Mouse (Mus musculus) midbrain, embryonic 15.5 days (tissue): ENCODE results near the gene Bri3. TPM values are rescaled to one million over a fixed set of nuclear protein-coding genes. Genes with fewer than 3 reads are reported as not detected.
A peak's percentile ranks its signal among the peaks of the same experiment; 100 is the strongest.

Experiments used
- ATAC-seq: fragments of 200-750 bp; cut with Nextera tagmentation; replicated peaks from 2 replicates; pipeline ENCODE4 v1.8.0; 2017; ENCODE audit warnings: moderate TSS enrichment
- H3K27ac ChIP-seq: fragments of 300-500 bp; sonication (generic); 2 replicates; pipeline ENCODE4 v1.5.1; 2015; ENCODE audit warnings: mild to moderate bottlenecking, inconsistent platforms
- H3K27me3 ChIP-seq: fragments of 300-500 bp; sonication (generic); replicated peaks from 2 replicates; pipeline ENCODE4 v1.6.1; 2015; ENCODE audit warnings: inconsistent platforms
- H3K36me3 ChIP-seq: fragments of 300-500 bp; sonication (generic); replicated peaks from 2 replicates; pipeline ENCODE4 v1.6.1; 2015; ENCODE audit warnings: inconsistent platforms
- H3K4me1 ChIP-seq: fragments of 300-500 bp; sonication (generic); 2 replicates; pipeline ENCODE4 v1.6.1; 2015; ENCODE audit warnings: inconsistent platforms
- H3K4me2 ChIP-seq: fragments of 300-500 bp; sonication (generic); 2 replicates; pipeline ENCODE4 v1.6.1; 2015; ENCODE audit warnings: inconsistent platforms, mild to moderate bottlenecking, moderate library complexity
- H3K4me3 ChIP-seq: fragments of 300-500 bp; sonication (generic); 2 replicates; pipeline ENCODE4 v1.5.1; 2015; ENCODE audit warnings: mild to moderate bottlenecking, inconsistent platforms
- H3K9ac ChIP-seq: fragments of 300-500 bp; sonication (generic); 2 replicates; pipeline ENCODE4 v1.6.1; 2015; ENCODE audit warnings: mild to moderate bottlenecking, inconsistent platforms
- H3K9me3 ChIP-seq: fragments of 300-500 bp; sonication (generic); 2 replicates; pipeline ENCODE4 v1.6.1; 2016; ENCODE audit warnings: inconsistent platforms
- WGBS: fragments of 180-500 bp; shearing (Covaris S2); methylation state at CpG from one replicate; pipeline ENCODE4 v1.1.7; 2015; ENCODE audit warnings: mixed read lengths; 5-methylcytosine and 5-hydroxymethylcytosine counted together
- polyA plus RNA-seq: library from polyadenylated mRNA; unstranded; fragments of >200 nt; fragmentation: Nextera tagmentation; extraction: Ambion mirVana; gene quantifications from 2 replicates; pipeline ENCODE4 v1.2.1, GENCODE M21; 2015

The Bri3 gene
- polyA plus RNA-seq, 1 experiment from 2014 or later: 108 TPM

GRCm38 (mm10) chr5:144381782-144382181 is 137.5 kb downstream of the Bri3 start:
- no peak overlapping the region for H3K9ac ChIP-seq
- 84% methylated on average over 3 of the region's 3 CpGs for WGBS
- no peak overlapping the region for H3K4me2 ChIP-seq
- H3K27ac ChIP-seq: no peak overlapping the region
- no peaks in the 10 kb centered on the region for H3K9me3 ChIP-seq
- H3K27me3 ChIP-seq: no peaks in the 10 kb centered on the region
- no peak overlapping the region for H3K4me3 ChIP-seq
- H3K36me3 ChIP-seq: no peaks in the 10 kb centered on the region
- no peaks in the 10 kb centered on the region for H3K4me1 ChIP-seq
- no peak for ATAC-seq

GRCm38 (mm10) chr5:144383936-144384335 is 139.7 kb downstream of the Bri3 start:
- Histone ChIP-seq H3K27me3 (no peaks in the 10 kb centered on the region), H3K9ac (no peak overlapping the region), H3K36me3 (no peaks in the 10 kb centered on the region), H3K27ac (no peak overlapping the region), H3K4me3 (no peak overlapping the region), H3K4me1 (no peaks in the 10 kb centered on the region), H3K4me2 (no peak overlapping the region), H3K9me3 (no peaks in the 10 kb centered on the region)
- no peak for ATAC-seq
- WGBS: 81% methylated on average over 3 of the region's 3 CpGs

GRCm38 (mm10) chr5:144387851-144388250 is 143.6 kb downstream of the Bri3 start:
- Histone ChIP-seq H3K9me3 (no peaks in the 10 kb centered on the region), H3K4me2 (no peak overlapping the region), H3K27me3 (no peaks in the 10 kb centered on the region), H3K27ac (no peak overlapping the region), H3K9ac (no peak overlapping the region), H3K4me3 (no peak overlapping the region), H3K4me1 (no peaks in the 10 kb centered on the region), H3K36me3 (no peaks in the 10 kb centered on the region)
- 0 out of 2 replicates have a peak, but pooled peaks have one; percentile 70 for ATAC-seq
- 19% methylated on average over 6 of the region's 6 CpGs for WGBS

GRCm38 (mm10) chr5:144394142-144394541 is 149.9 kb downstream of the Bri3 start:
- ATAC-seq: no peak
- Histone ChIP-seq H3K4me1 (no peaks in the 10 kb centered on the region), H3K4me2 (no peak overlapping the region), H3K27me3 (no peaks in the 10 kb centered on the region), H3K4me3 (no peak overlapping the region), H3K9me3 (no peaks in the 10 kb centered on the region), H3K36me3 (no peaks in the 10 kb centered on the region), H3K27ac (no peak overlapping the region), H3K9ac (no peak overlapping the region)
- 90% methylated on average over 2 of the region's 2 CpGs for WGBS

- no peaks in the 10 kb centered on the region for H3K27me3 ChIP-seq
- H3K27ac ChIP-seq: no peak overlapping the region
- H3K4me1 ChIP-seq: no peaks in the 10 kb centered on the region
- H3K9ac ChIP-seq: no peak overlapping the region
- WGBS: 39% methylated on average over 5 of the region's 9 CpGs
- no peak overlapping the region for H3K4me3 ChIP-seq
- H3K36me3 ChIP-seq: no peaks in the 10 kb centered on the region
- ATAC-seq: no peak
- no peaks in the 10 kb centered on the region for H3K9me3 ChIP-seq
- no peak overlapping the region for H3K4me2 ChIP-seq
Observed at GRCm38 (mm10) chr5:144397566-144397965, 153.3 kb downstream of the Bri3 start.

- ATAC-seq: no peak
- H3K27ac ChIP-seq: no peak overlapping the region
- no peak overlapping the region for H3K4me2 ChIP-seq
- H3K9ac ChIP-seq: no peak overlapping the region
- H3K4me3 ChIP-seq: no peak overlapping the region
- no peaks in the 10 kb centered on the region for H3K36me3 ChIP-seq
- no peaks in the 10 kb centered on the region for H3K4me1 ChIP-seq
- H3K27me3 ChIP-seq: no peaks in the 10 kb centered on the region
- H3K9me3 ChIP-seq: no peaks in the 10 kb centered on the region
- WGBS: 50% methylated on average over 5 of the region's 5 CpGs
Observed at GRCm38 (mm10) chr5:144400821-144401220, 156.6 kb downstream of the Bri3 start.

- H3K36me3 ChIP-seq: no peaks in the 10 kb centered on the region
Observed at GRCm38 (mm10) chr5:144406256-144406655, 162.0 kb downstream of the Bri3 start.

GRCm38 (mm10) chr5:144410666-144411065 is 166.4 kb downstream of the Bri3 start:
- Histone ChIP-seq H3K27ac (no peak overlapping the region), H3K9me3 (no peaks in the 10 kb centered on the region), H3K4me3 (no peak overlapping the region), H3K4me1 (peaks cover 13% of the 10 kb centered on the region), H3K27me3 (no peaks in the 10 kb centered on the region), H3K9ac (no peak overlapping the region), H3K4me2 (no peak overlapping the region), H3K36me3 (no peaks in the 10 kb centered on the region)
- WGBS: 96% methylated on average over 10 of the region's 10 CpGs
- no peak for ATAC-seq

More at GRCm38 (mm10) chr5:144406256-144406655, 162.0 kb downstream of the Bri3 start:
- Histone ChIP-seq H3K4me1 (0 out of 2 replicates have a peak, but pooled peaks cover under 1% of the 10 kb centered on the region), H3K9ac (no peak overlapping the region), H3K4me2 (no peak overlapping the region), H3K9me3 (no peaks in the 10 kb centered on the region), H3K27me3 (no peaks in the 10 kb centered on the region), H3K27ac (no peak overlapping the region), H3K4me3 (no peak overlapping the region)
- no peak for ATAC-seq
- WGBS: 86% methylated on average over 11 of the region's 11 CpGs

- H3K27ac ChIP-seq: no peak overlapping the region; the same call in 1 of the 2 replicates
Observed at GRCm38 (mm10) chr5:144411702-144412101, 167.5 kb downstream of the Bri3 start.

GRCm38 (mm10) chr5:144412781-144413180 is 168.5 kb downstream of the Bri3 start:
- H3K4me2 ChIP-seq: no peak overlapping the region
- no peak overlapping the region for H3K9ac ChIP-seq
- H3K36me3 ChIP-seq: no peaks in the 10 kb centered on the region
- WGBS: 72% methylated on average over 4 of the region's 4 CpGs
- H3K9me3 ChIP-seq: no peaks in the 10 kb centered on the region
- H3K27me3 ChIP-seq: no peaks in the 10 kb centered on the region
- no peak for ATAC-seq
- no peak overlapping the region for H3K27ac ChIP-seq
- H3K4me1 ChIP-seq: peaks cover 13% of the 10 kb centered on the region
- no peak overlapping the region for H3K4me3 ChIP-seq

More at GRCm38 (mm10) chr5:144411702-144412101, 167.5 kb downstream of the Bri3 start:
- Histone ChIP-seq H3K4me1 (peaks cover 13% of the 10 kb centered on the region), H3K9ac (no peak overlapping the region), H3K9me3 (no peaks in the 10 kb centered on the region), H3K36me3 (no peaks in the 10 kb centered on the region), H3K4me2 (no peak overlapping the region), H3K4me3 (no peak overlapping the region), H3K27me3 (no peaks in the 10 kb centered on the region)
- 30% methylated on average over 5 of the region's 5 CpGs for WGBS
- ATAC-seq: no peak

GRCm38 (mm10) chr5:144418456-144418855 is 174.2 kb downstream of the Bri3 start:
- WGBS: 89% methylated on average over 12 of the region's 12 CpGs
- no peak for ATAC-seq
- Histone ChIP-seq H3K9ac (no peak overlapping the region), H3K27ac (no peak overlapping the region), H3K4me2 (no peak overlapping the region), H3K36me3 (no peaks in the 10 kb centered on the region), H3K4me1 (no peaks in the 10 kb centered on the region), H3K4me3 (no peak overlapping the region), H3K27me3 (no peaks in the 10 kb centered on the region), H3K9me3 (no peaks in the 10 kb centered on the region)

GRCm38 (mm10) chr5:144420001-144420400 is 175.8 kb downstream of the Bri3 start:
- no peaks in the 10 kb centered on the region for H3K9me3 ChIP-seq
- H3K27ac ChIP-seq: no peak overlapping the region
- no peaks in the 10 kb centered on the region for H3K36me3 ChIP-seq
- 77% methylated on average over 8 of the region's 8 CpGs for WGBS
- no peak overlapping the region for H3K4me3 ChIP-seq
- H3K27me3 ChIP-seq: no peaks in the 10 kb centered on the region
- no peak overlapping the region for H3K4me2 ChIP-seq
- H3K9ac ChIP-seq: no peak overlapping the region
- ATAC-seq: no peak
- H3K4me1 ChIP-seq: no peaks in the 10 kb centered on the region

GRCm38 (mm10) chr5:144426697-144427096 is 182.5 kb downstream of the Bri3 start:
- WGBS: 66% methylated on average over 3 of the region's 3 CpGs
- peaks cover 6% of the 10 kb centered on the region; the same call in 1 of the 2 replicates for H3K4me1 ChIP-seq
- no peak overlapping the region for H3K4me3 ChIP-seq

More at GRCm38 (mm10) chr5:144426697-144427096, 182.5 kb downstream of the Bri3 start:
- Histone ChIP-seq H3K9ac (no peak overlapping the region), H3K36me3 (no peaks in the 10 kb centered on the region), H3K4me2 (no peak overlapping the region), H3K9me3 (no peaks in the 10 kb centered on the region), H3K27ac (no peak overlapping the region), H3K27me3 (no peaks in the 10 kb centered on the region)
- ATAC-seq: no peak
